Mouse (Mus musculus) liver (tissue): ENCODE results near the gene Htt.

Source experiments
- DNase-seq: peaks from one replicate; pipeline ENCODE4 v3.0.0-alpha.2; 2020; ENCODE audit warnings: mixed read lengths

Htt gene

DNA sequence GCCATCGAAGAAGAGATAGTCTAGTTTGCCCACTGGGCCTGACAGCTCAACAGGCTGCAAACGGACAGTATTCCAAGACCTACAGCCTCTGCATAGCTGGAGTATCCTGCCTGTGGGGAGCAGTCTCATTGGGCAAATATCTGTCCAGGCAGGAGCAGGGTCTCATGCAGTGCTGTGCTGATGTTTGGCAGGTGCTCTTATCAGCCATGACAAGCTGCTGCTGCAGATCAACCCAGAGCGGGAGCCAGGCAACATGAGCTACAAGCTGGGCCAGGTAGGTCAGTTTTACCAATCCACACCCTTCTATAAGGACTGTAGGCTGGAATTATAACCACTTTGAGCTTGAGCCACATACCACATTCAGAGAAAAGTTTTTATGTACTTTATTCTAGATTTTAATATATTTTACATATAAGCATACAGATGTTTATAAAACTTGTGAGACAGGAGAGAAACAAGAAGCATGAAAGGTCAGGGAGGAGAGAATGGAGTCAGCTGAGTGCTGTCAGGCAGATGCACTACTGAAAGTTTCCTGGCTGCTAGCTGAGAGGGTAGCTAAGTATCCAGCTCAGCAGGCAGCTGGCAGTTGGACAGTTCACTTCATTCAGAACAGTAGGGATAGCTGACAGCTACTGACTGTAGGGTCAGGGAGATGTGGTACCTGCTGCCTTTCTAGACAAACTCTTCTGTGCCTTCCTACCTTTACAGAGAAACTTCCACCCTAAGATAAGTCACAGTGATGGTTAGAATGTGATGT, 135.3 kb downstream of the Htt start:
- DNase-seq: peak; percentile 84

DNA sequence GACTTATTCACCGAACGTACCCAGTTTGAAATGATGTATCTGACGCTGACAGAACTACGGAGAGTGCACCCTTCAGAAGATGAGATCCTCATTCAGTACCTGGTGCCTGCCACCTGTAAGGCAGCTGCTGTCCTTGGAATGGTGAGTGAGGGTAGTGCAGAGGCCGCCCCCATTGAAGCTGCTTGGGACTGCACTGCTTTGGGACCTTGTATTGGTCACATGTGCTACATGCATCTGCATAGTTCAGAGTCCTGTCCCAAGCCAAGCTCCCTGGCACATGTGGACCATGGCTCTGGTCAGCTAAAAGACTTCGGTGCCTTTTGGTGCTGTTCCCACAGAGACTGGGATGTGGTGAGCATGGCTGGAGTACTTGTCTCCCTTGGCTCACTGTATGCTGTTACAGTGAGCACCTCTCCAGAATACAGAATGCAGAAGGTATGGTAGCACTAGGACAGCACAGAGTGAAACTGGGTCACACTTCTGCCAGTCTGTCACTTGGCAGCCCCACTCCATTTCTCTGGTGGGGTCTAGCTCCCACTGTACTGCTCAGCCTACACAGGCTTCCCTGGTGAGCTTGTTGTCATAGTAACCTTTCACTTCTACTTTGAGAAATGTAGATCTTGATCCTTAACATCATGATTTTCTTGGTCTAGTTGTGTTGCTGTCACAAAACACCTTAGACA, 138.4 kb downstream of the Htt start:
- DNase-seq: no peak

DNA sequence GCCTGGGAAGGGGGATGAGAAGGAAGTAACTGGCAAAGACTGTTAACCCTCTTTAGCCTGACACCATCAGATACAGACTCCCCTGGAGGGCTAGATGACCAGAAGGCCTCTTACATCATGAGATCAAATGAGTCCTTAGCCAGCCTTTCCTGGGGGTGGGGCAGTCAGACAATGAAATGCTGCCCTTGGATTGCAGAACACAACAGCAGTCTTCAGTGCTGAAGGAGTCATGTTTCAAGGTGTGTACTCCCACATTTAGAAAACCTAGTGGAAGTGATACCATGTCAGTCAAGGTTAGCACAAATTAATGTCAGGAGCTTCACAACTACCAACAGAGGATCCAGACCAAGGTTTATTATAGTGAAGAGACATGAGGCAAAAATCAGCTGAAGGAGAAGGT, 140.8 kb downstream of the Htt start:
- no peak for DNase-seq

DNA sequence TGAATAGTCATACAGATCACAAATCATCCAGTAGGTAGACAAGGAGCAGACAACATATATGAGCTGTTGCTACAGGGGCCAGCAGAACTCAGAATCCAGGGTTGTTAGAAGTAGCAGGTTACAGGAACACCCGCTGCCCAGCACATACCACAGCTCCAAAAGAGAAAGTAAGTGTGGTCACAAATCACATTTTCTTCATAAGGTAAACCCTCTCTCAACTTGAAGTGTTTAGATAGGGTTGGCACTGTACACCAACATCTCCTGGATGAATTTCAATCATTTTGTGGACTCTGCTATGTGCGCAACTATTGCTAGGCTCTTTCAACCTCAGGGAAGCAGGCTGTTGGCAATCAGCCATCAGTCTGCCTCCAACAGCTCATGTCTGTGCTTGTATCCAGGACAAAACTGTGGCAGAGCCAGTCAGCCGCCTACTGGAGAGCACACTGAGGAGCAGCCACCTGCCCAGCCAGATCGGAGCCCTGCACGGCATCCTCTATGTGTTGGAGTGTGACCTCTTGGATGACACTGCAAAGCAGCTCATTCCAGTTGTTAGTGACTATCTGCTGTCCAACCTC, 141.4 kb downstream of the Htt start:
- no peak for DNase-seq

DNA sequence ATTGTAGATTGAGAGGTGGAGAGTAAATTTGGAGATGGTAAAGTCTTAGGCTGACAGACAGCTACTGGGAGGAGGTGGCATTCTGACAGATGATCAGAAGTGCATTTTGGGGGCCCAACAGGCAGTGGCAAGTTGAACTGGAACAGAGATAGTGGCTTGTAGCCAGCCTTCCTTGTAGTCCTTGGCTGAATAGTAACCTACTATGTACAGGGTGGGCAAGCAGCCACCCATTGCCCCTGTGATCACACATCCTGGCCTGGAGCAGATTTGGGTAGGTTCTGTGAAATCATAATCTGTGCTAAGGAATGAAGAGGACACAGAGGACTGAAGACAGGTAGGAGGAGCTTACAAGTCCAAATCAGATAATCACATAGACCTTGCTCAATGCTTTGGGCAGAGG, 142.9 kb downstream of the Htt start:
- no peak for DNase-seq

DNA sequence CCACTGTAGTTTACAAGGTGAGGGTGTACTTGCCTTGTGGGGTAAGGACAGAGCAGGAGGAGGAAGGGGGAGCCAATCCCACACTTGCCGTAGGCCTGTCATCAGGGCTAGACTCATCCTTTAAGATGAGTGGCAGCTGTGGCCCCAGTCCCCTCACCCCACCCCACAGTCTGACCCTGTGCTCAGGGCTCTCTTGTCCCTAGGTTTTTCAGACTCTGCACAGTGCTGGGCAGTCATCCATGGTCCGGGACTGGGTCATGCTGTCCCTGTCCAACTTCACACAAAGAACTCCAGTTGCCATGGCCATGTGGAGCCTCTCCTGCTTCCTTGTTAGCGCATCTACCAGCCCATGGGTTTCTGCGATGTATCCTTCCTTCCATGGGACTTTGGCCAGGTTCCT, 145.7 kb downstream of the Htt start:
- no peak for DNase-seq

DNA sequence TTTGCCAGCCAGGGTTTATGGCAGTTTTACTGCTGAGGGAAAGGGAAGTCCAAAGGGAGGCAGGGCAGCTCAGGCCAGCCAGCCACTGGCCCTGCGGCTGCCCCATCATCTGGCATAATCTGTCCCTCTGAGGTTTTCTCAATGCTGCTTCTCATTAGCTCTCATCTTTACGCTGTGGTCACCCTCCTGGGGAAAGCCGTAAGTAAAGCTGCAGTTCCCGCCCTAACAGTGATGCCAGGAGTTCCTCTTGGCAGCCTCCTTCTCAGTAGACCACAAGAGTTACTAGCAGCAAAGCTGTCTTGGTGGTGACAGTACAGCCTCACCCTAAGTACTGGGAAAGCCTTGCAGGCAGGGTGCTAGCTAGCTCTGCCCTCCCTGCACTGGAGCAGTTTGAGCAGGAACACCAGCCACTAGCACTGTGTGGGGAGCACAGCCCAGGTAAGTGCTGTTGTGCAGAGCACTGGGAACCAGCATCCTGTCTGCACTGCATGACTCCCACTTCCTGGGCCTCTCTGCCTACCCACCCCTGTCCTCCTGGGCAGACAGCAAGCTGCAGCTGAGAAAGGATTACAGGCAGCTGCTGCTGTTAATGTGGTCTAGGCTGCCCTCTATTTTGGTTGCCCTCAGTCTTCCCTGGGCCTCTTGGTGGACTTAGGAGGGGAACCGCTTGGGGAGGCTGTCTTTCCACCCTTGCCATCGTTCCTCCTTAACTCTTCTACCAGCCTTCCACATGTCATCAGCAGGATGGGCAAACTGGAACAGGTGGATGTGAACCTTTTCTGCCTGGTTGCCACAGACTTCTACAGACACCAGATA, 146.6 kb downstream of the Htt start, which contains the start of gene Msantd1:
Gene Msantd1, plus strand, starts transcription at position 103 of the 816 bp plus-strand sequence.
- no peak for DNase-seq

DNA sequence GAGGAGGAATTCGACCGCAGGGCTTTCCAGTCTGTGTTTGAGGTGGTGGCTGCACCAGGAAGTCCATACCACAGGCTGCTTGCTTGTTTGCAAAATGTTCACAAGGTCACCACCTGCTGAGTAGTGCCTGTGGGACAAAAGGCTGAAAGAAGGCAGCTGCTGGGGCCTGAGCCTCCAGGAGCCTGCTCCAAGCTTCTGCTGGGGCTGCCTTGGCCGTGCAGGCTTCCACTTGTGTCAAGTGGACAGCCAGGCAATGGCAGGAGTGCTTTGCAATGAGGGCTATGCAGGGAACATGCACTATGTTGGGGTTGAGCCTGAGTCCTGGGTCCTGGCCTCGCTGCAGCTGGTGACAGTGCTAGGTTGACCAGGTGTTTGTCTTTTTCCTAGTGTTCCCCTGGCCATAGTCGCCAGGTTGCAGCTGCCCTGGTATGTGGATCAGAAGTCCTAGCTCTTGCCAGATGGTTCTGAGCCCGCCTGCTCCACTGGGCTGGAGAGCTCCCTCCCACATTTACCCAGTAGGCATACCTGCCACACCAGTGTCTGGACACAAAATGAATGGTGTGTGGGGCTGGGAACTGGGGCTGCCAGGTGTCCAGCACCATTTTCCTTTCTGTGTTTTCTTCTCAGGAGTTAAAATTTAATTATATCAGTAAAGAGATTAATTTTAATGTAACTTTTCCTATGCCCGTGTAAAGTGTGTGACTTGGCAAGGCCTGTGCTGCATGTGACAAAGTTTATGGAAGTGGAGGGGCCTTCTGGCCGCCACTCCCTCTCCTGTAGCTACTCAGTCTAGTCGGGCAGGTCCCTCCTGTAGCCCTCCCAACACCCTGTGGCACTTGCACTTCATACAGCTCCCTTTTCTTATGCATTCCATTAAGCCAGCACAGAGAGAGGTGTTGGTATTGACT, 147.4 kb downstream of the Htt start:
- DNase-seq: no peak

DNA sequence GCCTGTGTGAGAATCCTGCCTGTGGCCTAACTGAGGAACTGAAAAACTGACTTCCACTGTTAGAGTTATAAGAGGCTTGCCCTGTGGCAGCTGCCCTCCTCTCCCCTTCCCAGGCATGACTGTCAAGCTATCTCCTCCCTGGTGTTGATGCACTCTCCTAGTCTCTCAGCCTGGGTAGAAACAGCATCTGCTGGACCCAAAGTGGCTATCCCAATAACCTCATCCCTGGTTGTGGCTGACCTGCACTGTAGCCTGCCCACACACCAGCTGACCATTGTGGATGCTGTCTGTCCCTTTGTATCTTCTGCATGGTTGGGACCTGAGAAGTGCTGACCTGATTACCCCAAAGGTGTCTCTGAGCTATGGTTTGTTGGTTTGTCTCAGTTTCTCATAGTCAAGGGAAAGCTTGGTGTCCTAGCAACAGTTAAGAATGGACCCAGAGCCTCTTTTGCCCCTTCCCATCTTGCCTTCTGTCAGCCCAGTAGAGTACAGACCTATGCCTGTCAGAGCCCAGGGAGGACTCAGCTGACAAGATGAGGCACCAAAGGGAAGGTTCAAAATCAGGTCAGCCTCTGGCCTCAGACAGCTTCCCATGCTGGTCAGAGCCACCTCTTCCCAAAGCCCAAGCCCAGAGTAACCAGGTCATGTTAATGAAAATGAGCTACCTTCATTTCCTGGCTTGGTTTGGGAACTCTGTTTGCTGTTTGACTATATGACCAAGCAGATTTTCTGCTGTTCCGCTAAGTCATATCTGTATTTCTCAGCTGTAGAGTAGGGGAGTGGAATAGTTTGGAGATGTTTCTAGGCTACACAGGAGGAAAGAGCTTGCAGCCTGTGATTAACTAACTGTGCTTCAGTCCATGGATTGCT, 148.3 kb downstream of the Htt start:
- no peak for DNase-seq

DNA sequence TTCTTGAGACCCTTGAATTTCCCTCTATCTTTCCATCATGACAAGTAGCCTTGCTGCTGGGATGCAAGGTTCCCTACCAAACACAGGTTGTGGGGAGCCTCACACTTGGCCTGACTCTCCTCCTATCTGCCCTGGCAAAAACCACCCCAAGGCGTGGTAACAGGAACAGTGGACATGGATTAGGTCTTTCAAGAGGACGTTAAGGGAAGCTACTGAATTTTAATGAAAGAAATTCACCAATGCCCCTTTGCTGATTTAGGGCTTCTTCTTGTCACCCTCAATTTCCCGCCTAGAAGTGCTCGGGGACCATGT, 148.9 kb downstream of the Htt start:
- peak; percentile 46 for DNase-seq

DNA sequence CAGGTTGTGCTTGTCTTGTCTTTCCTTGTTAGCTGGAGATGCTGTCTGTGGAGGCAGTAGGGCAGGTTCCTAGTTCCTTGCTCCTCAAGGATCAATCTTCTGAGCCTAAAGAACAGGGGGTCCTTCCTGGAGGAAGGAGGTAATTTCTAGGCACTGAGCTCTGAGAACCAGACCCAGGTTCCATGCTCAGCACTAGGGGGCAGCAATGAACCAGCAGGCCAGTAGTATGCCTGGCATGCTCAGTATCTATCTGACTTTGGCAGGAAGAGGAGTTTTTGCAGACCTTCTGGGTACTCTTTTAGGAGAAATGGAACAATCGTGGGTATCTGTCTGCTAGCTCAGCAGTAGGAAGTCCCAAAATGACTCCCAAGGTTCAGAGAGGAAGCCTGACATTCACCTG, 154.3 kb downstream of the Htt start:
- DNase-seq: peak; percentile 86

DNA sequence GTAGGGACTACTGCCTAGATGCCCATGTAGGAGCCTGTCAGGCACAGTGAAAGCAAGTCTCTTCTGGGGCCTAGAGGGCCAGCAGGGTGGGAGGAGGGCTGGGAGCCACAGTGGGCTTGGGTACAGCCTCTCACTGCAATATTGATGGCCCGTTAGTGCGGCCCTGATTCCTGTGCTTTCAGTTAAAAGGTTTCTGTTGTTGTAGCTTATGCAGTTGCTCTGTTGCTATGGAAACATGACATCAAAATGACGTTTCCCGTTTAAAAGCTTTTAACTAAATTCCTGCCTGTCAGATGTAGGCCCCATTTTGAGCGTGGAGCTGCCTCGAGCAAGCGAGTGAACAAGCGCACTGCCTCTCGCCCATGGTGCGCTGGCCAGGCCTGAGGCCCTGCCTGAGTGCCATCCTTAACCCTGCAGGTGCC, 155.7 kb downstream of the Htt start:
- DNase-seq: no peak

DNA sequence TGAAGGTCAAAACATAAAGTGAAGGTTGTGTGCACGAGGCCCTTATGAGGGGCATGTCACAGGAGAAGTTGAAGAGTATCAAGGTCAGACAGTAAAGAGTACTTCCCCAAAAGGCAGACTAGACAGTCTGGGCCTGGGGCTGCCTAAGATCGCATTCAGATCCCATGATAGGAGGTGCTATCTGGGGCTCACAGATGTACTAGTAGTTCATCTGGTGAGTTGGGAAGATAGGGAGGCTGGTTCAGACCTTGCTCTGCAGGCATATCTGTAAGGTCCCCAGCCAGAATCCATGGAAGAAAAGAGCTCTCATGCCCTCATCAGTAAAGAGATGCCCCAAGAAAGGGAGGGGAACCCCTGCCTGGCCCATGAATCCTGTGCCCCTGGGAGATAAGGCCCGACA, 157.2 kb downstream of the Htt start:
- DNase-seq: peak; percentile 57

DNA sequence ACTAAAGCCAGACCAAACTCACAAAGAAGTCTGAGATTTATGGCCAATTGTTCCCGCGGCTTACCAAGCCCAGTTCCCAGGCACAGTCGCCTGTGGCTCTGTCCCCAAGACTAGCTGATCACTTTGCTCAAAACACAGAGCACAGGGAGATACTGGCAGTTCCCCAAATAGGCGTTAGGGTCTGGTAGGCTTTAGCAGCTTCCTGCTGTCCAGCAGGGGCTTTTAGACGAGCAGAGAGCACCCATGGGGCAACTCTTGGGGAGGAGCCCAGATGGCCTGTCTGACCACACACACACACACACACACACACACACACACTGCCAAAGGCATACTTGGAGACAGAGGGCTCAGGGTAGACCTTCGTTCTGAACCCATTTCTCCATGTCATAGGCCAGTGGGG, 161.0 kb downstream of the Htt start:
- DNase-seq: no peak

DNA sequence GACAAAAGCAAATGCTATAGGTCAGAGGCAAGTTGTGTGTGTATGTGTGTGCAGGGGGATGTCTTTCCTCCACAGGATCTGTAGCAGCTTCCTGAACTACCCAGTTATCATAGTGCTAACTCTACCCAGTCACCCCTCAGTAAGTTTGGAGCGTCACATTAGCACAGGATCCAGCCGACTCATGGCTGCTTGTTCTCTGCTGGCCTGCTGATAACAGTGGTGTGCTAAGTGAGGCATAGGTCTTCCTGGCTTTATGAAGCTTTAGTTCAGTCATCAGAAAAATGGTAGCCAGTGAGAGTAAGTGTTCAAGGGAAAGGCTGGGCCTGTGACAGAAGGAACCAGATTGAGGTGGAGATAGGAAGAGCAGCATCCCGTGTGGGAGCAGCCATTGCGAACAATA, 162.4 kb downstream of the Htt start:
- DNase-seq: peak; percentile 76

DNA sequence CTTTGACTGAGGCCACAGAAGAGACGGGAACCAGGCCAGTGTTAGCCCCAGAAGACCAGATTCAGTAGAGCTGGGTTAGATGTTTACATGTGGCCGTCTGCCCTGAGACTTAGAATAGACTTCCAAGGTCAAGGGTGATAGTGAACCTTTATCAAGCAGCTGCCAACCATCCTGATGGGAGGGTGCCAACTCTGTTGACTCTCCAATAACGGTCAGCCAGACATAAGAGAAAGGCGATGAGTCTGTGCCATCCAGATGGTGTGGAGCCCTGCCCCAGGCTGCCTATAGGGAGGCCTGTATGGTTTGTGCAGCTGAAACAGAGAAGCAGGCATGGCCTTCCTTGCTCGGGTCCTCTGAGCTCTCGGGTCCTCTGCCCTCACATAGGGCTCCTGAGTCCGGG, 163.0 kb downstream of the Htt start:
- peak; percentile 58 for DNase-seq

DNA sequence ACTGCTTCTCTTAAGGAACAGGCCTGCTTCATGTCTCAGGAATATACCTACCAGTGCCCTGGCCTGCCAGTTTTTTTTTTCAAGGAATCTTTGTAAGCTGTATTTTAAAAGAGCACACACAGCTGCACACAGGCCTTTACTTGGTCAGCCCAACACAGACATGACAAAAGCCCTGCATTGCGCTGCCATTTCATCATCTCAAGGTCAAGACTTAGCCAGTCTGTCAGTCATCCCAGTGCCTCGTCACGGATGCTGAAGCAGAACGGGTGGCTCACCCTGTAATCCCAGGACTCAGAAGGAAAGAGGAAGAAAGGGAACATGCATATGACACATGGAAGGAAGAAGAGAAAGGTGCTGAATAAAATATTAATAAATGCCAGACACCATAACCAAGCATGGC, 166.1 kb downstream of the Htt start:
- no peak for DNase-seq

DNA sequence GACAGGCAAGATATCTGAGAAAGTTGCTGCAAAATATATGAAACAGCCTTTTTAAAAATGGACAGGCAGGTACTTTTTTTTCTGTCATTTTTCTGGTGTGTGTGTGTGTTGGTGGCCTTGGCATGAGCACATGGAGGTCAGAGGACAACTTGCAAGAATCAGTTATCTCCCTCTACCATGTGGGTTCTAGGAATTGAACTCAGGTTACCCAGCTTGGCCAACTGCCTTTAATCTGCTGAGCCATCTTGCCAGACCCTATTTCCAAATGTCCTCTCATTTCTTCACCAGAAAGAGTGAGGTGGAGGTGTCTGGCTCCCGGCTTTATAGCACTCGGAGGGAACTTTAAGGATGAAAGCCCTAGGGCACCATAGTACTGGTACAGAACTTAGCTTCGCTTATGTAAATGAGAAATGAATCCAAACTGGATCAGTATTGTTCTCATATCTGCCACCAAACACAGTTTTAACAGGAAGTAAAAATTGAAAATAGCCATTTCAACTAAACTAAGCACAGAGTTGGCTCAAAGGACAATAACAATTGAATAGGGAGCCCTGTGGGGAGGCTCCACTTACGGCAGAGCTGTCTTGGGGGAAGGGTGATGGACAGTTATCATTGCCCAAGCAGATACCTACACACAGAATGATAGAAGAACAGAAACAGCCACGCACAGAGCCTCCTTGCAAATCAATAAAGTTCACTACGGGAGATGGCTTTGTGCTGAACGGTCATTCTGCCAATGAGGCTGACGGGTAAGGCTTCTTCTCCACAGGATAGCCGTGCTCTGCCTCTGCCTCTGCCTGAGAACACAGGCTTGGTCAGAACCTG, 168.8 kb downstream of the Htt start:
- peak; percentile 59 for DNase-seq

DNA sequence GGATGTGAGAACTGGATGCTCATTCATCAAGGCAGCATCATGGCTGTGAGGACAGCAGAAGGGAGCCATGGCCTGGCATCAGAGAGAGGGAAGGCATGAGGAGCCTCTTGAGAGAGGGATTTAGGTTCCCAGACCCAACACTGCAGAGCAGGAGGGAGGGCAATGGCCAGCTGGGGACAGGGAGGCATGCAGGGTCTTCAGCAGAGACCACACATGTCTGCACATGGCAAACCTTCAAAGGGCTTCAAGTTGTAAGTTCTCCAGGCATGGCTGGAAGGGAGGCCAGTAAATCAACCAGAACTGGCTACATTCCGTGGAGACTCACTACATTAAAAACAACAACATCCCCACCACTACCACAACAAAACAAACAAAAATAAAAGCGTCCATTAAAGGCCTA, 169.6 kb downstream of the Htt start:
- DNase-seq: no peak
